Comparison of ENCODE assay signal across 9 mouse cellular contexts in the genomic region with DNA sequence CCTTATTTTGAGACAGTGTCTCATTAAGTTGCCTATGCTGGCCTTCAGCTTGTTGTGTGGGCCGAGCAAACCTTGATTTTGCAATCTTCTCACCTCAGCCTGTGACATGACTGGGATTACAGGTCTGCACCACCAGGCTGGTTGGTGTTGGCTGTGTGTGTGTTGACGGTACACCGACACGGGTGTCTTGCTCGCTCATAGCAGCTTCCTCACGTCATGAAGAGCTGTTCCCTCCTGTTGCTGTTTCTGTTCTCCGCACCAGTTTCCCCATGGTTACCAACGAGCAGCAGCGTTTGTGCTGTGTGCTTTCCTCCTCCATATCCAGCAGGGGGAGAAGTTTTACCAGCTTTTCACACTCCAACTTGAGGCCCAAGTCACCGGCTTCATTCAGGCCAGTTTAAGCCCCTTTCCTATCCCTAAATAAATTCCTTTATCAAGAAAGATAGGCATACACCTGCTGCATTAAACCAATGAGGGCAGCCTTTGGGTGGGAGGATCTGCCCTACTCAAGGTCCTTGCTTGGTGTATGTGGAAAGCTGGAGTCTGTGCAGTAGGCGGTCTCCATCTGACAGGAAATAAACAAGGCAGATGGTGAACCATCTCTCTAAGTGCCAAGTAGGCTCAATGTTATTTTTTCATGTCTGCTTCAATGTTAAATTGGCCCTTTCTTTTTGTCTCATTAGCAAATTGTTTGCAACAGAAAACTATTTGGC. TPM values are rescaled to one million over a fixed set of nuclear protein-coding genes. Genes with fewer than 3 reads are reported as not detected.
A peak's percentile ranks its signal among the peaks of the same experiment; 100 is the strongest.
DNase-seq lines count a peak whose midpoint lies in the region; ATAC-seq and TF ChIP-seq lines count a peak whose summit lies in the region.
"Had no signal": no experiment of that assay in that cellular context is flagged by ENCODE, and none has a peak within 500 bp of the region (broad histone marks: within the 10 kb centered on the region; RNA-seq: fewer than 3 reads in every experiment).

No protein-coding gene starts in this region.

- no peak overlapping the region for H3K4me3 ChIP-seq in lung, postnatal 0 days (ENCODE audit: low read depth, low read length)
- H3K4me3 ChIP-seq: lung, embryonic 15.5 days had no signal

- H3K36me3 ChIP-seq in lung, postnatal 0 days (ENCODE audit: insufficient read depth, low read length), result no peaks in the 10 kb centered on the region
- H3K36me3 ChIP-seq: lung, embryonic 15.5 days had no signal

- intact Hi-C loops in heart, postnatal 25 days (cut with DNase I), result loop anchor here (2.0 kb wide), 1 partner anchor 122 kb away; no protein-coding TSS in a partner anchor

- no peaks in the 10 kb centered on the region for H3K4me1 ChIP-seq in lung, postnatal 0 days (ENCODE audit: insufficient read depth, low read depth, low read length)
- H3K4me1 ChIP-seq: lung, embryonic 15.5 days had no signal

- peak; percentile 87 for TF ChIP-seq CTCF in lung, postnatal 0 days (IDR thresholded peaks at IDR 0.05)

- H3K27ac ChIP-seq in lung, postnatal 0 days (ENCODE audit: low read length), result no peak overlapping the region
- H3K27ac ChIP-seq: lung, embryonic 15.5 days had no signal

- no peaks in the 10 kb centered on the region for H3K9me3 ChIP-seq in lung, postnatal 0 days (ENCODE audit: low read length)
- H3K9me3 ChIP-seq: lung, embryonic 15.5 days had no signal

- TF ChIP-seq EP300 in lung, postnatal 0 days (IDR thresholded peaks at IDR 0.05), result no peak

- no peak overlapping the region for H3K9ac ChIP-seq in lung, postnatal 0 days (replicated peaks; ENCODE audit: low read depth)
- H3K9ac ChIP-seq: lung, embryonic 15.5 days had no signal

- 0 out of 2 replicates have a peak overlapping the region, but pooled peaks have one; percentile 20 for H3K4me2 ChIP-seq in lung, postnatal 0 days (replicated peaks; ENCODE audit: low read depth, low read length)
- H3K4me2 ChIP-seq: lung, embryonic 15.5 days had no signal

- DNase-seq in adipocyte (ENCODE audit: low spot score), result peak; percentile 47
- DNase-seq in embryo, embryonic 11.5 days (ENCODE audit: low read depth, low spot score), result peak; percentile 30
- peak; percentile 12 for DNase-seq in heart, postnatal 25 days (ENCODE audit: low spot score)
- DNase-seq in layer of hippocampus, adult 8-10 months (ENCODE audit: low spot score in 2 of 2), result peak; percentile 86 to 89
- DNase-seq in lung, postnatal 0 days (ENCODE audit: low spot score), result peak; percentile 92
- DNase-seq in right cerebral cortex, adult 2 months (ENCODE audit: low spot score in 2 of 2), result peak; percentile 76 to 84
- no peak for DNase-seq in gastrocnemius, postnatal 4 days (ENCODE audit: low spot score in 2 of 2)

- 24% methylated on average over 11 of the region's 11 CpGs for WGBS in lung, postnatal 0 days

- no peaks in the 10 kb centered on the region for H3K27me3 ChIP-seq in lung, postnatal 0 days (replicated peaks; ENCODE audit: insufficient read depth, low read length)
- H3K27me3 ChIP-seq: lung, embryonic 15.5 days had no signal

- peak; percentile 63 for ATAC-seq in CD4-positive, CD25-positive, alpha-beta regulatory T cell, adult 4 months
- ATAC-seq in lung, postnatal 0 days, result peak; percentile 84

RNA-seq across cellular contexts. Expression of a gene that starts 9.9 kb away (rescaled TPM):
- under 1 TPM in 1 of 2 experiments, not detected in 1; 0.27 TPM for polyA plus RNA-seq in CD4-positive, CD25-positive, alpha-beta regulatory T cell, adult 4 months (2017; shearing (Covaris generic))
- total RNA-seq in heart, postnatal 25 days (2021), result under 1 TPM in 1 of 2 experiments, not detected in 1; 0.56 TPM
- total RNA-seq in layer of hippocampus, adult 8-10 months (2022), result not detected
- not detected in 2 replicates for polyA plus RNA-seq in lung, postnatal 0 days (2015; fragmentation: Nextera tagmentation; extraction: Ambion mirVana)
- not detected for total RNA-seq in gastrocnemius, postnatal 4 days (2021)
- polyA plus RNA-seq: lung, embryonic 15.5 days had no signal

RNA-seq across cellular contexts. Expression of a gene that starts 9.9 kb away (rescaled TPM):
- 1 to 10 TPM; 3.7 to 4.0 TPM for polyA plus RNA-seq in CD4-positive, CD25-positive, alpha-beta regulatory T cell, adult 4 months (2017; shearing (Covaris generic))
- total RNA-seq in heart, postnatal 25 days (2021), result under 1 TPM; 0.36 to 0.62 TPM
- 1 to 10 TPM; 1.5 to 3.1 (median 2.7) TPM for total RNA-seq in layer of hippocampus, adult 8-10 months (2022)
- 2.4 and 3.4 TPM in 2 replicates for polyA plus RNA-seq in lung, postnatal 0 days (2015; fragmentation: Nextera tagmentation; extraction: Ambion mirVana)
- total RNA-seq in gastrocnemius, postnatal 4 days (2021), result under 1 TPM; 0.54 to 0.80 TPM

RNA-seq across cellular contexts. Expression of a gene that starts 16.7 kb away (rescaled TPM):
- 1 to 10 TPM; 5.7 to 9.5 TPM for polyA plus RNA-seq in CD4-positive, CD25-positive, alpha-beta regulatory T cell, adult 4 months (2017; shearing (Covaris generic))
- total RNA-seq in heart, postnatal 25 days (2021), result 1 to 10 TPM; 6.9 to 7.8 TPM
- total RNA-seq in layer of hippocampus, adult 8-10 months (2022), result 10 to 100 TPM in 3 of 4 experiments, 1 to 10 TPM in 1; 9.2 to 15.1 (median 13.6) TPM
- 31.2 and 38.3 TPM in 2 replicates for polyA plus RNA-seq in lung, postnatal 0 days (2015; fragmentation: Nextera tagmentation; extraction: Ambion mirVana)
- 1 to 10 TPM; 5.2 to 6.2 TPM for total RNA-seq in gastrocnemius, postnatal 4 days (2021)

RNA-seq across cellular contexts. Expression of a gene that starts 16.7 kb away (rescaled TPM):
- 100 to 1,000 TPM in 1 of 2 experiments, 10 to 100 TPM in 1; 85.9 to 106 TPM for polyA plus RNA-seq in CD4-positive, CD25-positive, alpha-beta regulatory T cell, adult 4 months (2017; shearing (Covaris generic))
- total RNA-seq in heart, postnatal 25 days (2021), result 10 to 100 TPM; 72.3 to 82.8 TPM
- 100 to 1,000 TPM; 130 to 173 (median 150) TPM for total RNA-seq in layer of hippocampus, adult 8-10 months (2022)
- 56.0 and 62.6 TPM in 2 replicates for polyA plus RNA-seq in lung, postnatal 0 days (2015; fragmentation: Nextera tagmentation; extraction: Ambion mirVana)
- 10 to 100 TPM; 30.4 to 36.2 TPM for total RNA-seq in gastrocnemius, postnatal 4 days (2021)

RNA-seq across cellular contexts. Expression of a gene that starts 43.1 kb away (rescaled TPM):
- polyA plus RNA-seq in CD4-positive, CD25-positive, alpha-beta regulatory T cell, adult 4 months (2017; shearing (Covaris generic)), result not detected
- 10 to 100 TPM in 1 of 2 experiments, 1 to 10 TPM in 1; 10.0 to 10.9 TPM for total RNA-seq in heart, postnatal 25 days (2021)
- 10 to 100 TPM; 26.3 to 31.3 (median 28.8) TPM for total RNA-seq in layer of hippocampus, adult 8-10 months (2022)
- 1.8 TPM in 2 replicates for polyA plus RNA-seq in lung, postnatal 0 days (2015; fragmentation: Nextera tagmentation; extraction: Ambion mirVana)
- total RNA-seq in gastrocnemius, postnatal 4 days (2021), result 1 to 10 TPM; 6.2 to 7.0 TPM

Comparison
In these comparisons a context has a peak if more than half of its experiments do, and no peak if none do; other contexts are left out.
1. DNase-seq: peak in adipocyte (single experiment), embryo, embryonic 11.5 days (single experiment), heart, postnatal 25 days (single experiment), layer of hippocampus, adult 8-10 months (2 of 2), lung, postnatal 0 days (single experiment) and right cerebral cortex, adult 2 months (2 of 2); none in gastrocnemius, postnatal 4 days (0 of 2).